Mouse (Mus musculus) megakaryocyte, embryonic 14.5 days (primary cell): ENCODE data around the gene Cope.

Source experiments
- FLI1 ChIP-seq: IDR thresholded peaks from 2 replicates; pipeline ENCODE4 v1.6.1; 2012; ENCODE audit warnings: low read length, inconsistent platforms, mixed read lengths
- GATA1 ChIP-seq: IDR thresholded peaks from 3 replicates; pipeline ENCODE4 v1.6.1; 2012; ENCODE audit warnings: mixed read lengths, low read length, inconsistent platforms, borderline replicate concordance

DNA sequence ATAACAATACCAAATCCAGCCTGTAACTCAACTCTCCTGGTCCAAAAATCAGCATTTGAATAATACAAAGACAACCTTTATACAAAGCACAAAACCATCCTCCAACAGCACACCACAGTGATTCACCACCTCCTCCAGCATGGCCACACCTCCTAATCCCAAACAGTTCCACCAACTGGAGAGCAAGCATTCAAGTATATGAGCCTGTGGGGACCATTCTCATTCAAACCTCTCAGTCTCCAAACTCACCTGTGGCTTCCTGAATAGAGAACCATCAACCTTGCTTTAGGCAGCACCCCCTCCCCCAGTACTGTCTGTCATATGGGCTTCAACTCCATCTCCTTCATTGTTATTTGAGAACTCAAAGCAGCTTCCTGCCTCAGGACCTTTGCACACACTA, 28.0 kb upstream of the Cope start:
- TF ChIP-seq GATA1 (no peak), FLI1 (no peak)
